Mouse (Mus musculus) embryonic facial prominence, embryonic 14.5 days (tissue): ENCODE measurements around the gene Hist1h4k. TPM values are rescaled to one million over a fixed set of nuclear protein-coding genes. Genes with fewer than 3 reads are reported as not detected.
"Not testable (repeated sequence)": the region's sequence is repeated elsewhere in the genome, so short reads cannot be mapped to it uniquely, and the experiment has no call there.

Source experiments
- ATAC-seq: fragments of 200-750 bp; cut with Nextera tagmentation; 2 replicates; pipeline ENCODE4 v1.8.0; 2017; ENCODE audit warnings: low read depth, moderate number of reproducible peaks, moderate TSS enrichment
- DNase-seq: peaks from one replicate; pipeline ENCODE4 v3.0.0-alpha.2; 2015; ENCODE audit warnings: low spot score
- H3K27ac ChIP-seq: fragments of 300-500 bp; sonication (generic); replicated peaks from 2 replicates; pipeline ENCODE4 v1.5.1; 2014; ENCODE audit warnings: low read depth, mild to moderate bottlenecking, low read length, moderate library complexity
- H3K27me3 ChIP-seq: fragments of 300-500 bp; sonication (generic); replicated peaks from 2 replicates; pipeline ENCODE4 v1.6.1; 2014; ENCODE audit warnings: low read length; ENCODE audit not compliant: control insufficient read depth, insufficient read depth
- H3K36me3 ChIP-seq: fragments of 300-500 bp; sonication (generic); 2 replicates; pipeline ENCODE4 v1.6.1; 2014; ENCODE audit warnings: low read length, mixed read lengths; ENCODE audit not compliant: control insufficient read depth, insufficient read depth
- H3K4me1 ChIP-seq: fragments of 300-500 bp; sonication (generic); 2 replicates; pipeline ENCODE4 v1.6.1; 2014; ENCODE audit warnings: antibody characterized with exemption, low read length; ENCODE audit not compliant: control insufficient read depth, insufficient read depth
- H3K4me2 ChIP-seq: fragments of 300-500 bp; sonication (generic); 2 replicates; pipeline ENCODE4 v1.6.1; 2014; ENCODE audit warnings: low read depth, mild to moderate bottlenecking, low read length, moderate library complexity, mixed read lengths
- H3K4me3 ChIP-seq: fragments of 300-500 bp; sonication (generic); 2 replicates; pipeline ENCODE4 v1.5.1; 2014; ENCODE audit warnings: low read depth, mild to moderate bottlenecking, low read length
- H3K9ac ChIP-seq: fragments of 300-500 bp; sonication (generic); 2 replicates; pipeline ENCODE4 v1.6.1; 2014; ENCODE audit warnings: low read depth, mild to moderate bottlenecking, low read length, moderate library complexity, mixed read lengths
- H3K9me3 ChIP-seq: fragments of 300-500 bp; sonication (generic); 2 replicates; pipeline ENCODE4 v1.6.1; 2016; ENCODE audit warnings: low read length; ENCODE audit not compliant: control insufficient read depth
- WGBS: fragments of 180-500 bp; shearing (Covaris S2); extraction: QIAGEN DNeasy Blood & Tissue Kit; methylation state at CpG from one replicate; pipeline ENCODE4 v1.1.7; 2014; 5-methylcytosine and 5-hydroxymethylcytosine counted together
- polyA plus RNA-seq: library from polyadenylated mRNA; unstranded; fragments of >200 nt; fragmentation: Nextera tagmentation; extraction: Ambion mirVana; gene quantifications from 2 replicates; pipeline ENCODE4 v1.2.1, GENCODE M21; 2014

Hist1h4k gene
- polyA plus RNA-seq, 1 experiment from 2014 or later, result 3.8 TPM

DNA sequence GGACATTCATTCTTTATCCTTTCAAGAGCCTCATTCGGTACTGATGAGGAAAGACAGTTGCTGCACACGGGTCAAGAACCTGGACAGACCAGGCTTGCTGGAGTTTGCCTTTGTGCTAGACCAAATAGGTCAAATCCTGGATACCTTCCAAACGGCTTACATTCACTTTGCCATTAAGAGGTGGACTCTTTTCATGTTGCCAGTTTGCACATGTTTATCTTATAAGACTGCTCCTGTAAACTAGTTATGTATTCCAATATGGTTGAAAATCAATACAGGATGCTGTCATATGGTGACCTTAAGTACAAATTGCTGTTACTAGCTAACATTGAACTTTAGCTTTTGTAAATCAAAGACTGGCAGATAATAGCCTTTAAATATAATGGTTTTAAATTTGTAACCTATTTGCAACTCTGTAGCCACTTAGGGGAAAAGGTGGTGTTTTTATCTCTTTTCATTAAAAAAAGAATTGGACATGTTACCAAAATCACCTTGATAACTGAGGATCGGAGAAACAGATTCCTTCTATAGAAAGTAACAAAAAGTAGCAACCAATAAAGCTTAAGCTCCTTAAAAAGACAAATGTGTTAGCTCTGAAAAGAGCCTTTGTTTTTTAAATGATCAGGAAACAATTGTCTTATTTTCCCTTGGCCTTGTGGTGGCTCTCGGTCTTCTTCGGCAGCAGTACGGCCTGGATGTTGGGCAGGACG is 36.0 kb upstream of the Hist1h4k start:
- ATAC-seq (no peak), DNase-seq (peak; percentile 64)
- H3K4me3 ChIP-seq, result peak overlapping the region; percentile 36
- H3K36me3 ChIP-seq, result no peaks in the 10 kb centered on the region
- peaks cover 39% of the 10 kb centered on the region for H3K4me1 ChIP-seq
- H3K27me3 ChIP-seq, result no peaks in the 10 kb centered on the region
- 4% methylated on average over 8 of the region's 8 CpGs for WGBS
- peak overlapping the region; percentile 63 for H3K9ac ChIP-seq
- H3K9me3 ChIP-seq, result no peaks in the 10 kb centered on the region
- peak overlapping the region; percentile 56 for H3K4me2 ChIP-seq
- H3K27ac ChIP-seq, result peak overlapping the region; percentile 90

DNA sequence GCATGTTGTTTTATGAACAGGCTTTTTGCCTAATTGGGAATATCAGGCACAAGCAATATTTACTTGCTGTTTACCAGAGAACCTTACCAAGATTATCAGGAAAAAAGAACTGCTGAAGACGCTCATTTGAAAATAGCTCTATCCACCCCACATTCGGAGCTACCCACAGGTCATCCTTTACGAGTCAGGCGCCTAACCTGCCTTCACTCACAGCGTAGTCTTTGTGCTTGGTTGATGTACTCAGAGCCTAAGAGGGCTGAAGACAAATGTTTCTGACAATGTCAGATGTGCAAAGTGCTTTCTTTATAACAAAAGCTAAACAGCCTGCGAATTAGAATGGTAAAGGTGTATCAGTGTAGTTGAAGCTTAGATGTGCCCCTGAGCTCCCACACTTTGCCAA is 34.0 kb upstream of the Hist1h4k start:
- WGBS, result 36% methylated on average over 6 of the region's 6 CpGs
- DNase-seq (no peak), ATAC-seq (no peak)
- Histone ChIP-seq H3K9ac (peak overlapping the region; percentile 54), H3K27ac (peak overlapping the region; percentile 89), H3K4me2 (peak overlapping the region; percentile 60), H3K9me3 (no peaks in the 10 kb centered on the region), H3K4me1 (peaks cover 38% of the 10 kb centered on the region), H3K4me3 (peak overlapping the region; percentile 44), H3K36me3 (no peaks in the 10 kb centered on the region), H3K27me3 (no peaks in the 10 kb centered on the region)

DNA sequence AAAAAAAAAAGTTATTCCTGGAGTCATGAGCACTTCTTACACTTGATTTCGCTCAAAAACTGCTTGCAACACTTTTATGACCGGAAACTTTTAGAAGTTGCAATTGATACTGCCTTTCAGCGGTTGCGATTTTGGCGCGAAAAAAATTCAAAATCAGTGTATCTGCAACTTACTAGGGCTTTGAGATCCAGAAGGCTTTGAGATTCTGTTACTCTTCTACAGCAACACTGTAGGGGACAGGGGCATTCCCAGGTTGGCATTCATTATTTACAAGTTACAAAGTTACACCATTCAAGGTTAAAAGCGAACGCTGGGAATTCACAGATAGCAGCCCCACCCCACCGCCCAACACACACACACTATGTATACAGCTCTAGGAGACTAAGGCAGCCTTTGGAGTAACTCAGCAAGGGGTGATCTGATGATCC is 33.4 kb upstream of the Hist1h4k start:
- peak overlapping the region; percentile 89 for H3K27ac ChIP-seq
- peak overlapping the region; percentile 54 for H3K9ac ChIP-seq
- peak overlapping the region; percentile 60 for H3K4me2 ChIP-seq
- no peaks in the 10 kb centered on the region for H3K9me3 ChIP-seq
- ATAC-seq (no peak), DNase-seq (peak; percentile 81)
- 0% methylated on average over 9 of the region's 9 CpGs for WGBS
- no peaks in the 10 kb centered on the region for H3K27me3 ChIP-seq
- no peaks in the 10 kb centered on the region for H3K36me3 ChIP-seq
- H3K4me1 ChIP-seq, result peaks cover 34% of the 10 kb centered on the region
- peak overlapping the region; percentile 44 for H3K4me3 ChIP-seq

- peak within 1 kb of the TSS; percentile 71 for H3K9ac ChIP-seq
- no peaks in the 10 kb centered on the region for H3K27me3 ChIP-seq
- under 1% methylated on average over 13 of the region's 20 CpGs for WGBS
- H3K9me3 ChIP-seq, result no peaks in the 10 kb centered on the region
- ATAC-seq, result peak; percentile 70
- DNase-seq, result peak; percentile 97
- H3K4me2 ChIP-seq, result peak within 1 kb of the TSS; percentile 60
- H3K27ac ChIP-seq, result peak within 1 kb of the TSS; percentile 90
- peaks cover 34% of the 10 kb centered on the region for H3K4me1 ChIP-seq
- H3K4me3 ChIP-seq, result peak within 1 kb of the TSS; percentile 44
- no peaks in the 10 kb centered on the region for H3K36me3 ChIP-seq
Measured at GRCm38 (mm10) chr13:21783255-21783617, 32.9 kb upstream of the Hist1h4k start, which contains the start of gene Hist1h3i. Gene Hist1h3i (minus strand): TSS chr13:21783370.

GRCm38 (mm10) chr13:21782361-21783254 is 32.3 kb upstream of the Hist1h4k start:
- H3K4me3 ChIP-seq, result peak overlapping the region; percentile 44
- peak overlapping the region; percentile 71 for H3K9ac ChIP-seq
- H3K4me2 ChIP-seq, result peak overlapping the region; percentile 60
- WGBS, result under 1% methylated on average over 10 of the region's 35 CpGs
- ATAC-seq, H3K27me3 ChIP-seq, H3K36me3 ChIP-seq, H3K9me3 ChIP-seq: not testable (repeated sequence)
- peaks cover 34% of the 10 kb centered on the region for H3K4me1 ChIP-seq
- DNase-seq, result peak; percentile 85
- peak overlapping the region; percentile 90 for H3K27ac ChIP-seq

DNA sequence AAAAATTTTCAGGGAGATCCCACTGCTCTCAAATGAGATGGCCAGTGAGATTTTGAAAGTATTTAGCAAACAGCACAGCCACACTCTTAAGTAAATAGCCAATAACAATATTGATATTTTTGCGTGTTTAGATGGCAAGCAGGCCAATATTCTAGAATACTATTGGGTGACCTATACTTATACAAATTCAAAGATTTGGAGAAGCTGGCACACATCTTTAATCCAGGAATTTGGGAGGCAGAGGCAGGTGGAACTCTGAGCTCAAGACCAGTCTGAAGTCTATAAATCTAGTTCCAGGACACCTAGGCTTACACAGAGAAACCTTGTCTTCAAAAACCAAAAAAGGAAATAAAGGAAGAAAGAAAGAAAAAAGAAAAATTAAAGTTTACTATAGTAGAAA is 31.3 kb upstream of the Hist1h4k start:
- 87% methylated on average over 1 of the region's 1 CpGs for WGBS
- Histone ChIP-seq H3K4me3 (no peak overlapping the region), H3K4me2 (peak overlapping the region; percentile 7; the same call in 1 of the 2 replicates), H3K4me1 (peaks cover 34% of the 10 kb centered on the region), H3K36me3 (no peaks in the 10 kb centered on the region), H3K9ac (no peak overlapping the region), H3K27me3 (no peaks in the 10 kb centered on the region), H3K27ac (peak overlapping the region; percentile 97; the same call in 1 of the 2 replicates), H3K9me3 (no peaks in the 10 kb centered on the region)
- DNase-seq, result no peak
- no peak for ATAC-seq

GRCm38 (mm10) chr13:21781021-21781555 is 30.8 kb upstream of the Hist1h4k start:
- Histone ChIP-seq H3K9me3 (no peaks in the 10 kb centered on the region), H3K27ac (peak overlapping the region; percentile 97), H3K4me3 (peak overlapping the region; percentile 58), H3K27me3 (no peaks in the 10 kb centered on the region), H3K4me1 (peaks cover 31% of the 10 kb centered on the region), H3K9ac (peak overlapping the region; percentile 87), H3K36me3 (no peaks in the 10 kb centered on the region), H3K4me2 (peak overlapping the region; percentile 91)
- no peak for ATAC-seq
- DNase-seq, result no peak
- 41% methylated on average over 6 of the region's 6 CpGs for WGBS
